ENCODE assay signal across 8 mouse cellular contexts in the genomic region with DNA sequence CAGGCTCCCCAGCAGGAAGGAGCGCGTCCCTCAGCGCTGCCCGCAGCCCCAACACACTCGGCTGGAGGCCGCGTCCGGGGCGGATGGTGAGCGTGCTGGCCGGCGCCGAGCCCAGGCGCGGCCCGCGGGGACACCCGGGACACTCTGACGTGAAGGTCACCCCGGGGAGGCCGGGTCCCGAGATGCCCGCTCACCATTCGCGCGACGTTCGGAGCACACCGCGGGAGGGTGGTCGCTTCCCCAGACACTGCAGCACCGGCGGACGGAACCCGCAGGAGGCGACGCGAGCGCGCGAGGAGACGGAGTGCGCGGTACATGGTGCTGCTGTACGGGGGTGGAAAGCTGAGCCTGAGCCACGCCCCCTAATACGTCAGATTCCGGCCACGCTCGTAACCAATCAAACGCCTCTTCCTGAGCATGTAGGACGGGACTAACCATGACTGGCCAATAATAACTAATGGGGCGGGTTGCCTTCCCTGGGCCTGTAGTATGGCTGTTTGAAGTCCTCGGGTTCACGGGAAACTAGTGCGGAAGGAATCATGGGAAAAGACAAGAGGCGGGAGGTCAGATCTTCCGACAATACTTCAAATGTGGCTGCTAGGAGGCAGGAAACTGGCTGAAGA. TPM values are rescaled to one million over a fixed set of nuclear protein-coding genes. Genes with fewer than 3 reads are reported as not detected.
DNase-seq lines count a peak whose midpoint lies in the region; ATAC-seq and TF ChIP-seq lines count a peak whose summit lies in the region.

A gene (minus strand): TSS at position 379 of the 623 bp plus-strand sequence.

- peak within 1 kb of the TSS; percentile 90 for H3K4me2 ChIP-seq in forebrain, embryonic 13.5 days
- peak within 1 kb of the TSS; percentile 96 for H3K4me2 ChIP-seq in liver, postnatal 0 days (ENCODE audit: low read depth, low read length)
- peak within 1 kb of the TSS; percentile 75 for H3K4me2 ChIP-seq in neural tube, embryonic 14.5 days (ENCODE audit: low read depth, low read length)

- ATAC-seq in cerebellum, adult (ENCODE audit: insufficient number of reproducible peaks, low FRiP score, low TSS enrichment), result peak; percentile 99
- peak; percentile 100 for ATAC-seq in forebrain, embryonic 13.5 days
- peak; percentile 96 for ATAC-seq in liver, postnatal 0 days
- peak; percentile 100 for ATAC-seq in neural tube, embryonic 14.5 days (ENCODE audit: low read depth)

- H3K4me3 ChIP-seq in ES-Bruce4 (ENCODE audit: low read depth, low read length), result peak within 1 kb of the TSS; percentile 90
- peak within 1 kb of the TSS; percentile 91 for H3K4me3 ChIP-seq in forebrain, embryonic 13.5 days
- H3K4me3 ChIP-seq in liver, postnatal 0 days (ENCODE audit: low read depth, low read length), result peak within 1 kb of the TSS; percentile 93
- H3K4me3 ChIP-seq in neural tube, embryonic 14.5 days (ENCODE audit: low read depth, low read length), result peak within 1 kb of the TSS; percentile 82

- H3K9me3 ChIP-seq in ES-Bruce4 (replicated peaks; ENCODE audit: control insufficient read depth, insufficient read depth, low read length, poor library complexity, severe bottlenecking), result no peaks in the 10 kb centered on the region
- no peaks in the 10 kb centered on the region for H3K9me3 ChIP-seq in forebrain, embryonic 13.5 days (replicated peaks)
- no peaks in the 10 kb centered on the region for H3K9me3 ChIP-seq in liver, postnatal 0 days (ENCODE audit: low read length)
- H3K9me3 ChIP-seq in neural tube, embryonic 14.5 days (ENCODE audit: control insufficient read depth, low read length), result no peaks in the 10 kb centered on the region

- under 1% methylated on average over 58 of the region's 58 CpGs for WGBS in forebrain, embryonic 13.5 days
- under 1% methylated on average over 58 of the region's 58 CpGs for WGBS in large intestine, adult 2 months
- WGBS in liver, postnatal 0 days (ENCODE audit: insufficient replicate concordance), result under 1% methylated on average over 58 of the region's 58 CpGs
- WGBS in neural tube, embryonic 14.5 days, result under 1% methylated on average over 58 of the region's 58 CpGs

- DNase-seq in heart, postnatal 10 days, result peak; percentile 97 to 98
- DNase-seq in large intestine, adult 2 months (ENCODE audit: low read depth, low spot score), result peak; percentile 97
- DNase-seq in liver, postnatal 0 days, result peak; percentile 95
- peak; percentile 95 for DNase-seq in testis, postnatal 10 days (ENCODE audit: low spot score)

- intact Hi-C loops in heart, postnatal 10 days (cut with DNase I), result loop anchor here (2.0 to 5.0 kb wide), 5 partner anchors 42 to 299 kb away; a partner anchor contains a TSS

- TF ChIP-seq POLR2A in ES-Bruce4 (IDR thresholded peaks at IDR 0.05; ENCODE audit: insufficient read depth, low read length), result peak; percentile 70

- TF ChIP-seq CTCF in ES-Bruce4 (IDR thresholded peaks at IDR 0.05; ENCODE audit: low read depth, low read length), result no peak
- no peak; the same call in 1 of the 2 replicates for TF ChIP-seq CTCF in liver, postnatal 0 days (IDR thresholded peaks at IDR 0.05; ENCODE audit: low read depth)

- no peaks in the 10 kb centered on the region for H3K27me3 ChIP-seq in ES-Bruce4 (ENCODE audit: control insufficient read depth, insufficient read depth, low read length, poor library complexity, severe bottlenecking)
- no peaks in the 10 kb centered on the region for H3K27me3 ChIP-seq in forebrain, embryonic 13.5 days
- H3K27me3 ChIP-seq in liver, postnatal 0 days (ENCODE audit: insufficient read depth, low read length), result no peaks in the 10 kb centered on the region
- no peaks in the 10 kb centered on the region for H3K27me3 ChIP-seq in neural tube, embryonic 14.5 days (ENCODE audit: control insufficient read depth, insufficient read depth, low read length)

- H3K36me3 ChIP-seq in ES-Bruce4 (ENCODE audit: control insufficient read depth, insufficient read depth, low read length, poor library complexity, severe bottlenecking), result no peaks in the 10 kb centered on the region
- H3K36me3 ChIP-seq in forebrain, embryonic 13.5 days (ENCODE audit: poor library complexity, severe bottlenecking), result no peaks in the 10 kb centered on the region
- H3K36me3 ChIP-seq in liver, postnatal 0 days (replicated peaks; ENCODE audit: insufficient read depth, low read length), result no peaks in the 10 kb centered on the region
- H3K36me3 ChIP-seq in neural tube, embryonic 14.5 days (ENCODE audit: control insufficient read depth, insufficient read depth, low read length), result no peaks in the 10 kb centered on the region

- TF ChIP-seq EP300 in ES-Bruce4 (IDR thresholded peaks at IDR 0.05; ENCODE audit: insufficient read depth, low read depth, low read length), result no peak
- peak; percentile 49; the same call in 1 of the 2 replicates for TF ChIP-seq EP300 in liver, postnatal 0 days (IDR thresholded peaks at IDR 0.05; ENCODE audit: low read depth)

- no peak within 1 kb of the TSS for H3K27ac ChIP-seq in ES-Bruce4 (ENCODE audit: insufficient read depth, low read length)
- H3K27ac ChIP-seq in forebrain, embryonic 13.5 days, result peak within 1 kb of the TSS; percentile 70
- H3K27ac ChIP-seq in liver, postnatal 0 days (ENCODE audit: low read depth), result peak within 1 kb of the TSS; percentile 96
- peak within 1 kb of the TSS; percentile 78 for H3K27ac ChIP-seq in neural tube, embryonic 14.5 days (ENCODE audit: low read depth, low read length)

- H3K9ac ChIP-seq in ES-Bruce4 (ENCODE audit: low read depth, poor library complexity, severe bottlenecking), result peak within 1 kb of the TSS; percentile 75
- H3K9ac ChIP-seq in forebrain, embryonic 13.5 days, result peak within 1 kb of the TSS; percentile 97
- H3K9ac ChIP-seq in liver, postnatal 0 days (replicated peaks), result peak within 1 kb of the TSS; percentile 94
- peak within 1 kb of the TSS; percentile 94 for H3K9ac ChIP-seq in neural tube, embryonic 14.5 days (replicated peaks; ENCODE audit: low read depth, low read length)

- H3K4me1 ChIP-seq in ES-Bruce4 (ENCODE audit: control insufficient read depth, insufficient read depth, low read length), result no peaks in the 10 kb centered on the region
- peaks cover 9% of the 10 kb centered on the region for H3K4me1 ChIP-seq in forebrain, embryonic 13.5 days
- peaks cover 10% of the 10 kb centered on the region for H3K4me1 ChIP-seq in liver, postnatal 0 days (ENCODE audit: insufficient read depth)
- peaks cover 10% of the 10 kb centered on the region; the same call in 1 of the 2 replicates for H3K4me1 ChIP-seq in neural tube, embryonic 14.5 days (ENCODE audit: control insufficient read depth, insufficient read depth, low read length)

RNA-seq across cellular contexts. Expression of the gene that starts here (rescaled TPM):
- polyA plus RNA-seq in ES-Bruce4 (2011; ENCODE audit: insufficient read depth, insufficient read length, low read depth, missing spikeins), result 116 and 142 TPM in 2 replicates
- 76.2 and 78.8 TPM in 2 replicates for polyA plus RNA-seq in forebrain, embryonic 13.5 days (2015; fragmentation: Nextera tagmentation; extraction: Ambion mirVana)
- 100 to 1,000 TPM; 509 to 577 TPM for total RNA-seq in heart, postnatal 10 days (2021)
- 47.6 and 50.6 TPM in 2 replicates for polyA plus RNA-seq in large intestine, adult 2 months (2012; rRNA removed)
- 93.3 and 103 TPM in 2 replicates for polyA plus RNA-seq in liver, postnatal 0 days (2015; fragmentation: Nextera tagmentation; extraction: Ambion mirVana)
- polyA plus RNA-seq in neural tube, embryonic 14.5 days (2014; fragmentation: Nextera tagmentation; extraction: Ambion mirVana), result 105 and 117 TPM in 2 replicates
